Mouse (Mus musculus): ENCODE measurements at regions not wholly inside any gene's neighbourhood (a gene's known extent, or its start where the extent isn't known, plus 50 kb on each side); places are given as distances from the start of the nearest gene placed in this dataset.
"Not testable (repeated sequence)": the region's sequence is repeated elsewhere in the genome, so short reads cannot be mapped to it uniquely, and the experiment has no call there.

DNA sequence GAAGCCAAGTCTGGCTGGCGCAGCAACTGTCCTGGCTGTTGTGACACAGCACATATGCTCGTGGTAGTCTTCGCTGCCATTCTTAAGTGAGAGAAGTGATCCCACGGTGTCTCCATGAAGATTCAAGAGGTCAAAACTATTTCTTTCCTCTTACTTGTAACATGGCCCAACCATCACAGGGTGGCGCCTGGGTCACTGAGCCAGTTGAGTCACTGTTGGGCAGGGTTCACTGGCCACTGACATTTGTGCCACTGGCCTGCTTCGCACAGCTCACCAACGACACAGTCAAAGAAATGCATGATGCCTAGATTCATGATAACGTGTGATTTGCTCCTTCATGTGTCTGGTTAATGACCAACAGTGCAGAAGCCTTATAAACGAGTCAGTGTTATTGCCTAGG, 179.9 kb downstream of the Cdca7 start:
- H3K27me3 ChIP-seq = no peaks in the 10 kb centered on the region
- no peak overlapping the region for H3K27ac ChIP-seq
- ATAC-seq (ENCODE audit: insufficient number of reproducible peaks, insufficient read depth, low FRiP score, low TSS enrichment) = no peak
- H3K4me2 ChIP-seq (replicated peaks) = no peak overlapping the region
- H3K4me1 ChIP-seq = no peaks in the 10 kb centered on the region
- H3K9me3 ChIP-seq = no peaks in the 10 kb centered on the region
- no peak overlapping the region for H3K9ac ChIP-seq
- H3K36me3 ChIP-seq = no peaks in the 10 kb centered on the region
- 77% methylated on average over 9 of the region's 9 CpGs for WGBS
- H3K4me3 ChIP-seq = no peak overlapping the region

DNA sequence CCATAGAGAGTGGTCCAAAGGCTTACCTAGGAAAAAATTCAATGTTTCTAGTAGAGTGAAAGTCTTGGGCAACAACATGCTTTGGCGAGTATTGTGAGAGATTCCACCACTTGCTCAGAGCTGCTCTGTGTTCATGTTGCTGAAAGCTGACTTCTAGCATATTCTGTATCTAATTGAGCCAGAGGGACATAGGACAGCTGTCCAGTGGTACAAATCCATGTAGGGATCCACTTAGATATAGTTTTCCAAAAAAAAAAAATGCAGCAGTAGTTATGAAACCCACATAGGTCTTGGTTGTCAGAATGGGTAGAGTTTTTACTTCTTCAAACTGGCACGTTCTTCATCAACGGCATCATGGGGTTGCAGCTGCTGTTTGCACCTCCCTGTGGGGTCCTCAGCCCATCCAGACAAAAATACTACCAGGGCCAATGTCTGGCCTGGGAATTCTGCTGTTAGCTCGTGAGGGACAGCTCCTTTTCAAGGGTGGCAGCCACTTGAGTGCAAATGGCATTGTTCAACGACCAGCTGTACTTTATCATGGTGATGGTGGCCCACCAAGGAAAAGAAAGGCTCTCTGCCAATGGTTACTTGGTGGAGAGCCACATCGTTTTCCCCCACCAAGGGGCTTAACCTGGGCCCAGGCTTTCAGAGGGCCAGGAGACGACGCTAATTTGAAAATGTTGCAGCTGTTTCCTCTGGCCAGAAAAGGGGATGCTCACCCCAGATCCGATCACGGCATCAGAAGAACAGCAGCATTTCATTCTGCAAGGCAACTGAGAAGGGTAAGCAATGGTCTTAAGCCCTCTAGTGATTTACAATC, 181.4 kb downstream of the Cdca7 start:
- H3K9ac ChIP-seq = no peak overlapping the region
- H3K4me3 ChIP-seq = no peak overlapping the region
- H3K9me3 ChIP-seq = no peaks in the 10 kb centered on the region
- ATAC-seq (ENCODE audit: insufficient number of reproducible peaks, insufficient read depth, low FRiP score, low TSS enrichment) = no peak
- H3K36me3 ChIP-seq = no peaks in the 10 kb centered on the region
- H3K4me2 ChIP-seq (replicated peaks) = no peak overlapping the region
- no peak overlapping the region for H3K27ac ChIP-seq
- WGBS = 71% methylated on average over 10 of the region's 10 CpGs
- no peaks in the 10 kb centered on the region for H3K4me1 ChIP-seq
- no peaks in the 10 kb centered on the region for H3K27me3 ChIP-seq

DNA sequence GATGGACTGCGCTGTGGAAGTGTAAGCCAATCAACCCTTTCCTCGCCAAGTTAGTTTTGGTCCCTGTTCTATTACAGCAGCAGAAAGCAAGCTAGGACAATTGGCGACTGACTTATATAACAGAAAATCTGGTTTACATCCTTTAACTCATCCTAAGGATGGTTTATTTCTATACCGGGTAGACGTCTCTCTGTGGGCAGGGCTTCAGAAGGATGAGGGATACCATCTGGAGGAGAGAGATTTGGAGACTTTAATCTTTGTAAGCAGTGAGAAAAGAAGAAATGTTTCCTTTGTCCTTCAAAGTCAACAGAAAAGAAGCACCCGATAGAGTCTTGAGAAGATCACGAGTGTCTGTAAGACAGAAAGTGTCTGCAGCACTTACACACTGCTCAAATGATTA, 186.4 kb downstream of the Cdca7 start:
- Histone ChIP-seq H3K9me3 (no peaks in the 10 kb centered on the region), H3K4me1 (no peaks in the 10 kb centered on the region), H3K4me2 (replicated peaks) (no peak overlapping the region), H3K27ac (no peak overlapping the region), H3K9ac (no peak overlapping the region), H3K36me3 (no peaks in the 10 kb centered on the region), H3K27me3 (no peaks in the 10 kb centered on the region), H3K4me3 (no peak overlapping the region)
- WGBS = 86% methylated on average over 7 of the region's 7 CpGs
- no peak for ATAC-seq (ENCODE audit: insufficient number of reproducible peaks, insufficient read depth, low FRiP score, low TSS enrichment)

GRCm38 (mm10) chr2:72662979-72663780, 187.2 kb downstream of the Cdca7 start:
- Histone ChIP-seq H3K27ac (no peak overlapping the region), H3K4me2 (replicated peaks) (no peak overlapping the region), H3K36me3 (no peaks in the 10 kb centered on the region), H3K4me3 (no peak overlapping the region), H3K4me1 (no peaks in the 10 kb centered on the region), H3K9ac (no peak overlapping the region), H3K27me3 (no peaks in the 10 kb centered on the region), H3K9me3 (no peaks in the 10 kb centered on the region)
- no peak for ATAC-seq (ENCODE audit: insufficient number of reproducible peaks, insufficient read depth, low FRiP score, low TSS enrichment)
- WGBS = 55% methylated on average over 8 of the region's 8 CpGs

- ATAC-seq (ENCODE audit: insufficient number of reproducible peaks, insufficient read depth, low FRiP score, low TSS enrichment) = not testable (repeated sequence)
- WGBS = 96% methylated on average over 16 of the region's 16 CpGs
These were observed 191.4 kb downstream of the Cdca7 start for GRCm38 (mm10) chr2:72667396-72667795.

DNA sequence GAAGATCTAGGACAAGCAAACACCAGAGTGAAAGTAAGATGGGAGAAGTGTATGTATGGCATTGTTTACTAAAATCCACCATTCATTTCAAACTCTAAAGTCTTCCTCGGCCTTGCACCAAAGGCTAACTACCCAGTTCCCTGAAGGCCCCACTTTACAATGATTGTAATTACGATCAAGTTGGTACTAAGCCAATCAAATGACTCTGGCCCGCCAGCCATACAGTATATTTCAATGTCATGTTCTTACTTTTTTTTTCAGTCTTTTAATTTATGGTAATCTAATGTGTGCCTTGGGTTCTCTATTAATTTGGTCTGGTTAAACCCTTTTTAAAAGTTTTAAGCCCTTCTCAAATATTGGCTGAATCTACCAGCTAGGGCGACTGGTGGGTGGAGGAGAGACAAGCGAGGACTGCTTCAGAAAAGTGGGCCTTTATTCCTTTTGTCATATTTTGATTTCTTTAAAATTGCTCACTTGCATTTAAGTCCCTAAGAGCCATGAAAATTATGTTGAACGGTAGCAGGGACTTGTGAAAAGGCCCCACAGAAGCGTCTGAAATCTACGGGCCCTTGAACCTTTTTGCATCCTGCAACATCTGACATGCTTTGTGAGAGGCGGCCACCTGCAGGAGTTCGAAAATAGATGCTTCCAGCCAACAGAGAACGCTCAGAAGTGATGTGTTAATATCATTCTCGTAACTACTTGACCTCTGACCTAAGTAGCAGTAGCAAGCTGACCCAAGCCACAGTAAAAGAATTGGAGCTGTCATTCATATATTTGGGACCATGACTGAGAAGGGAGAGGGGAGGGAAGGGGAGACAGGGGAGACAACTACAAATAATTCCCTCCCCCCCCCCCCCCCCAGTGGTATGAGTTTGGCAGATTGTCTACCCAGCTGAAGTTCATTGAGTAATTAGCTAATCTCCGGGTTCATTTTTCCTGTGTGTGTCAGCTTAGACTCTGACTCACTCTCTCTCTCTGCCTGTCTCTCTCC, 197.2 kb downstream of the Cdca7 start:
- H3K9ac ChIP-seq = no peak overlapping the region
- no peaks in the 10 kb centered on the region for H3K36me3 ChIP-seq
- H3K4me3 ChIP-seq = no peak overlapping the region
- H3K27me3 ChIP-seq = no peaks in the 10 kb centered on the region
- H3K9me3 ChIP-seq = no peaks in the 10 kb centered on the region
- no peak for ATAC-seq (ENCODE audit: insufficient number of reproducible peaks, insufficient read depth, low FRiP score, low TSS enrichment)
- no peak overlapping the region for H3K4me2 ChIP-seq (replicated peaks)
- H3K27ac ChIP-seq = no peak overlapping the region
- H3K4me1 ChIP-seq = peaks cover 16% of the 10 kb centered on the region
- WGBS = 35% methylated on average over 13 of the region's 13 CpGs

More at GRCm38 (mm10) chr2:72667396-72667795, 191.4 kb downstream of the Cdca7 start:
- H3K9ac ChIP-seq; H3K4me3 ChIP-seq; H3K36me3 ChIP-seq; H3K27me3 ChIP-seq; H3K27ac ChIP-seq; H3K4me2 ChIP-seq (replicated peaks); H3K4me1 ChIP-seq; H3K9me3 ChIP-seq: not testable (repeated sequence)

GRCm38 (mm10) chr2:72674229-72674628, 198.3 kb downstream of the Cdca7 start:
- H3K36me3 ChIP-seq = no peaks in the 10 kb centered on the region
- peak overlapping the region; percentile 46; the same call in 1 of the 2 replicates for H3K27ac ChIP-seq
- ATAC-seq (ENCODE audit: insufficient number of reproducible peaks, insufficient read depth, low FRiP score, low TSS enrichment) = no peak
- H3K27me3 ChIP-seq = no peaks in the 10 kb centered on the region
- peaks cover 16% of the 10 kb centered on the region for H3K4me1 ChIP-seq
- no peak overlapping the region for H3K4me3 ChIP-seq
- peak overlapping the region; percentile 29 for H3K4me2 ChIP-seq (replicated peaks)
- H3K9me3 ChIP-seq = no peaks in the 10 kb centered on the region
- H3K9ac ChIP-seq = no peak overlapping the region
- WGBS = 8% methylated on average over 4 of the region's 4 CpGs

GRCm38 (mm10) chr2:72674856-72675440, 199.0 kb downstream of the Cdca7 start:
- WGBS = 50% methylated on average over 6 of the region's 6 CpGs
- no peaks in the 10 kb centered on the region for H3K36me3 ChIP-seq

DNA sequence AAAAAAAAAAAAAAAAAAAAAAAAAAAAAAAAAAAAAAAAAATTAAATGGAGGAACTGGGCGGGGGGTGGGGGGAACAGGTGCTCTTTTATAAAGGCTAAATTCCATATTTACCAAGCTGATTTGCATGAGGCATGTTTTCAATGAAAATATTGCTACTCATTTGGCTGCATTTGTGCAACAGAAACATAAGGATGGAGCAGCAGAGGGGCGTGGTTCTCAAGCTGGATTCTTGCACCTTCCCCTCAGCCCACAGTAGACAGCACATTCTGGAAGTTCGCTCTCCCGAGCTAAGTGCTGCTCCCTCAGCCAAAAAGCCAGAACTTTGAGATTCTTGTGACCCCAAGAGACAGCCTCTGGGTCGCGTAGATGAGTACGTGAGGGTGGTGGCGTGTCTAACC, 201.8 kb downstream of the Cdca7 start:
- Histone ChIP-seq H3K9me3 (no peaks in the 10 kb centered on the region), H3K36me3 (no peaks in the 10 kb centered on the region), H3K27me3 (no peaks in the 10 kb centered on the region), H3K4me2 (replicated peaks) (no peak overlapping the region), H3K4me3 (no peak overlapping the region), H3K27ac (no peak overlapping the region), H3K4me1 (peaks cover 16% of the 10 kb centered on the region), H3K9ac (no peak overlapping the region)
- no peak for ATAC-seq (ENCODE audit: insufficient number of reproducible peaks, insufficient read depth, low FRiP score, low TSS enrichment)
- 86% methylated on average over 8 of the region's 8 CpGs for WGBS

More at GRCm38 (mm10) chr2:72674856-72675440, 199.0 kb downstream of the Cdca7 start:
- peak overlapping the region; percentile 29; the same call in 1 of the 2 replicates for H3K4me2 ChIP-seq (replicated peaks)
- H3K9ac ChIP-seq = no peak overlapping the region
- ATAC-seq (ENCODE audit: insufficient number of reproducible peaks, insufficient read depth, low FRiP score, low TSS enrichment) = no peak
- no peaks in the 10 kb centered on the region for H3K9me3 ChIP-seq
- peaks cover 16% of the 10 kb centered on the region for H3K4me1 ChIP-seq
- no peaks in the 10 kb centered on the region for H3K27me3 ChIP-seq
- no peak overlapping the region; the same call in 1 of the 2 replicates for H3K27ac ChIP-seq
- no peak overlapping the region for H3K4me3 ChIP-seq

- no peaks in the 10 kb centered on the region for H3K36me3 ChIP-seq
- H3K4me2 ChIP-seq (replicated peaks) = no peak overlapping the region
- no peak overlapping the region for H3K4me3 ChIP-seq
- no peaks in the 10 kb centered on the region for H3K27me3 ChIP-seq
- no peak for ATAC-seq (ENCODE audit: insufficient number of reproducible peaks, insufficient read depth, low FRiP score, low TSS enrichment)
- no peak overlapping the region for H3K9ac ChIP-seq
- 73% methylated on average over 4 of the region's 4 CpGs for WGBS
- peaks cover 10% of the 10 kb centered on the region; the same call in 1 of the 2 replicates for H3K9me3 ChIP-seq
- H3K27ac ChIP-seq = no peak overlapping the region
- H3K4me1 ChIP-seq = no peaks in the 10 kb centered on the region
These were observed 212.1 kb downstream of the Cdca7 start for GRCm38 (mm10) chr2:72688031-72688430.

DNA sequence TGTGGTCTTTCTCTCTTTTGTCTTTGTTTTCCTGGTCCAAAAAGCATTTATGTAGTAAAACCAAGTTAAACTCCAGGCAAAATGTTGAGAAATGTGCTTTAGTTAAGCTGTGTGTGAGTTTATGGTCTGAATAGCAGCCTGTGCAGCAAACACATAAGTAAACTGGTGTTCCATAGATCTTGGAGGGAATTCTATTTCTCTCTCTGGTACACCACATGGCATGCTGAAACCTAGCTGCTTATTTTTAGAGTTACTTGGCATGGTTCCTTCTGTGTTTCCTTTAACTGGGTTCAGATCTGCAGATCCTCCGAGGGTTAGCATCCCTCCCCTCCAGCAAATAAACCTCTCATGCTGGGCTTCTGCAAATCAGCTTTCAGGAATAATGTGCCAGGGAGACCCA, 225.1 kb downstream of the Cdca7 start:
- ATAC-seq (ENCODE audit: insufficient number of reproducible peaks, insufficient read depth, low FRiP score, low TSS enrichment) = no peak
- WGBS = 47% methylated on average over 1 of the region's 1 CpGs
- no peak overlapping the region for H3K4me3 ChIP-seq

More for the DNA sequence above, 225.1 kb downstream of the Cdca7 start:
- H3K27ac ChIP-seq = no peak overlapping the region
- no peaks in the 10 kb centered on the region for H3K36me3 ChIP-seq
- no peak overlapping the region for H3K9ac ChIP-seq
- no peaks in the 10 kb centered on the region for H3K27me3 ChIP-seq
- H3K4me2 ChIP-seq (replicated peaks) = no peak overlapping the region
- H3K4me1 ChIP-seq = no peaks in the 10 kb centered on the region
- no peaks in the 10 kb centered on the region for H3K9me3 ChIP-seq
